Mouse (Mus musculus) ES-Bruce4 (cell line): ENCODE data around the gene Tfb2m. TPM values are rescaled to one million over a fixed set of nuclear protein-coding genes. Genes with fewer than 3 reads are reported as not detected.

Source experiments
- H3K27ac ChIP-seq: 2 replicates; pipeline ENCODE4 v1.5.1; 2012; ENCODE audit warnings: low read length, inconsistent platforms; ENCODE audit not compliant: insufficient read depth
- H3K27me3 ChIP-seq: 2 replicates; pipeline ENCODE4 v1.6.1; 2012; ENCODE audit warnings: mild to moderate bottlenecking, low read length, inconsistent platforms; ENCODE audit not compliant: control insufficient read depth, poor library complexity, insufficient read depth, severe bottlenecking
- H3K36me3 ChIP-seq: 2 replicates; pipeline ENCODE4 v1.6.1; 2012; ENCODE audit warnings: inconsistent platforms, mild to moderate bottlenecking, low read length, moderate library complexity; ENCODE audit not compliant: control insufficient read depth, poor library complexity, insufficient read depth, severe bottlenecking
- H3K4me1 ChIP-seq: one replicate; pipeline ENCODE4 v1.8.1; 2011; ENCODE audit warnings: low read length; ENCODE audit not compliant: control insufficient read depth, insufficient read depth
- H3K4me3 ChIP-seq: 2 replicates; pipeline ENCODE4 v1.5.1; 2011; ENCODE audit warnings: low read depth, mild to moderate bottlenecking, low read length
- H3K9ac ChIP-seq: 2 replicates; pipeline ENCODE4 v1.6.1; 2012; ENCODE audit warnings: low read depth, mild to moderate bottlenecking, inconsistent platforms; ENCODE audit not compliant: poor library complexity, severe bottlenecking
- H3K9me3 ChIP-seq: replicated peaks from 2 replicates; pipeline ENCODE4 v1.6.1; 2012; ENCODE audit warnings: mild to moderate bottlenecking, low read length, inconsistent platforms; ENCODE audit not compliant: control insufficient read depth, poor library complexity, insufficient read depth, severe bottlenecking
- CTCF ChIP-seq: IDR thresholded peaks from one replicate; pipeline ENCODE4 v1.8.1; 2011; ENCODE audit warnings: low read depth, low read length
- EP300 ChIP-seq: IDR thresholded peaks from 2 replicates; pipeline ENCODE4 v1.6.1; 2011; ENCODE audit warnings: low read depth, low read length; ENCODE audit not compliant: insufficient read depth
- POLR2A ChIP-seq: IDR thresholded peaks from one replicate; pipeline ENCODE4 v1.8.1; 2011; ENCODE audit warnings: low read length; ENCODE audit not compliant: insufficient read depth
- polyA plus RNA-seq: library from polyadenylated mRNA; stranded (reverse); fragments of >200 nt; gene quantifications from 2 replicates; pipeline ENCODE4 v1.2.4, GENCODE M21; 2011; ENCODE audit warnings: low read depth; ENCODE audit not compliant: missing spikeins, insufficient read depth, insufficient read length

Gene Tfb2m
- polyA plus RNA-seq, 1 experiment: 26.5 TPM

GRCm38 (mm10) chr1:179563926-179564325 is 17.9 kb upstream of the Tfb2m start:
- Histone ChIP-seq H3K4me1 (peaks cover 7% of the 10 kb centered on the region), H3K27ac (no peak overlapping the region)
- no peak for TF ChIP-seq CTCF
- TF ChIP-seq POLR2A: no peak
- TF ChIP-seq EP300: no peak

GRCm38 (mm10) chr1:179563211-179563610 is 17.1 kb upstream of the Tfb2m start:
- Histone ChIP-seq H3K9me3 (no peaks in the 10 kb centered on the region), H3K27ac (no peak overlapping the region), H3K4me1 (peaks cover 5% of the 10 kb centered on the region), H3K36me3 (no peaks in the 10 kb centered on the region), H3K4me3 (no peak overlapping the region), H3K9ac (no peak overlapping the region), H3K27me3 (no peaks in the 10 kb centered on the region)
- TF ChIP-seq POLR2A (no peak), EP300 (no peak), CTCF (no peak)

More at GRCm38 (mm10) chr1:179563926-179564325, 17.9 kb upstream of the Tfb2m start:
- Histone ChIP-seq H3K36me3 (no peaks in the 10 kb centered on the region), H3K4me3 (no peak overlapping the region), H3K9me3 (no peaks in the 10 kb centered on the region), H3K9ac (no peak overlapping the region), H3K27me3 (no peaks in the 10 kb centered on the region)

DNA sequence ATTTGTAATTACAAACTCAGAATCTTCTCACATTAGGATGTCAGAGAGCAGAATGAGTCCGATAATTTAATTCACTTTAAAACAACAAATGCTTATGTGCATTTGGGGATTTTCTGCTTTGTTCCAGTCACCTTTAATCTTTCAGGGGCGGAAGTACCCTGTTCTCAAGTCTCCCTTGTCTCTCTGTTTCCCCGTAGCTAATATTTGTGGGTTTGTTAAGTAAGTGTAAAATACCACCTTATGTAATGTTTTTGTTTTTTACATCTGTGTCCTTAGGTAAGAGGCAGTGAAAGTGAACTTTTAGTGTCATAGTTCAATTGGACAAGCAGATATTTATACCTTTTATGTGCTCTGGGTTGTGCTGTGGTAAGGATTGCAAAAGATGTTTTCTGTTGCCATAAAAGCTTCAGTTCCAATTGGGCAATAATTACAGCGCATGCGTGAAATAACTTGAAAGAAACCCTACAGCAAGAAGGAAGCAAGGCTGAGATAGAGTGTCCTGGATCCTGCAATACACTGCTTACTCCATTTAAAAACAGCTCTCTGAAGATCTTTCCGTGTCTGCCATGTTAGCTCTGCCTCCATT is 14.9 kb upstream of the Tfb2m start:
- no peaks in the 10 kb centered on the region for H3K36me3 ChIP-seq
- H3K9me3 ChIP-seq: no peaks in the 10 kb centered on the region
- H3K27ac ChIP-seq: no peak overlapping the region
- H3K4me3 ChIP-seq: no peak overlapping the region
- no peak overlapping the region for H3K9ac ChIP-seq
- no peaks in the 10 kb centered on the region for H3K27me3 ChIP-seq
- H3K4me1 ChIP-seq: peaks cover 1% of the 10 kb centered on the region
- TF ChIP-seq POLR2A: no peak
- no peak for TF ChIP-seq EP300
- TF ChIP-seq CTCF: no peak

- H3K4me3 ChIP-seq: no peak overlapping the region
- H3K36me3 ChIP-seq: no peaks in the 10 kb centered on the region
- H3K9ac ChIP-seq: no peak overlapping the region
- H3K9me3 ChIP-seq: no peaks in the 10 kb centered on the region
- H3K27ac ChIP-seq: peak overlapping the region; percentile 65
- TF ChIP-seq POLR2A: no peak
- no peak for TF ChIP-seq EP300
- TF ChIP-seq CTCF: no peak
- peaks cover 1% of the 10 kb centered on the region for H3K4me1 ChIP-seq
- H3K27me3 ChIP-seq: no peaks in the 10 kb centered on the region
Observed at GRCm38 (mm10) chr1:179559446-179560194, 13.6 kb upstream of the Tfb2m start.

GRCm38 (mm10) chr1:179556921-179557320 is 10.9 kb upstream of the Tfb2m start:
- no peak overlapping the region for H3K9ac ChIP-seq
- H3K4me1 ChIP-seq: peaks cover 1% of the 10 kb centered on the region
- no peaks in the 10 kb centered on the region for H3K27me3 ChIP-seq
- H3K4me3 ChIP-seq: no peak overlapping the region
- no peak overlapping the region for H3K27ac ChIP-seq
- no peaks in the 10 kb centered on the region for H3K9me3 ChIP-seq
- no peak for TF ChIP-seq CTCF
- TF ChIP-seq POLR2A: no peak
- TF ChIP-seq EP300: no peak
- H3K36me3 ChIP-seq: no peaks in the 10 kb centered on the region

DNA sequence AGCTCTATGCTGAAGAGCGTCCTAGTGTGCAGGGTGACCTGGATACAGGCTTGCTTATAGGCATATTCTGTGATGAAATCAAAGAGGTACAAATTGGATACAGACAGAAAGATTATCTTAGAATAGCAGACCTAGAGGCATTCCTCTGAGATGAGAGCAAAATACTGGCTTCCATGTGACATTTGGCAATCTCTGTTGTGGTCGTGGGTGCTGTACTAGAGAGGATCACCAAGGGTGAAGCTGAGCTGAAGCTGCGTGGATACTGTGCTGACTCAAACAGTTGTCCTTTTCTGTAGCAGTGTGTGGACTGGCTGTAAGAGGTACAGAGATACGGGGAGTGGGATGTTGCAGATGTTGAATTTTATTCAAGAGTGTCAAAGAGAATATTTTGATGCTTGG is 7.9 kb upstream of the Tfb2m start:
- Histone ChIP-seq H3K4me3 (no peak overlapping the region), H3K27me3 (no peaks in the 10 kb centered on the region), H3K36me3 (no peaks in the 10 kb centered on the region), H3K27ac (no peak overlapping the region), H3K9ac (no peak overlapping the region), H3K9me3 (no peaks in the 10 kb centered on the region), H3K4me1 (no peaks in the 10 kb centered on the region)
- no peak for TF ChIP-seq CTCF
- no peak for TF ChIP-seq EP300
- no peak for TF ChIP-seq POLR2A
